Mouse (Mus musculus): ENCODE measurements around the gene Slc27a2. TPM values are rescaled to one million over a fixed set of nuclear protein-coding genes. Genes with fewer than 3 reads are reported as not detected.

Gene Slc27a2
- total RNA-seq, 2 experiments from 2014 or later = 15.3 to 15.9 TPM

DNA sequence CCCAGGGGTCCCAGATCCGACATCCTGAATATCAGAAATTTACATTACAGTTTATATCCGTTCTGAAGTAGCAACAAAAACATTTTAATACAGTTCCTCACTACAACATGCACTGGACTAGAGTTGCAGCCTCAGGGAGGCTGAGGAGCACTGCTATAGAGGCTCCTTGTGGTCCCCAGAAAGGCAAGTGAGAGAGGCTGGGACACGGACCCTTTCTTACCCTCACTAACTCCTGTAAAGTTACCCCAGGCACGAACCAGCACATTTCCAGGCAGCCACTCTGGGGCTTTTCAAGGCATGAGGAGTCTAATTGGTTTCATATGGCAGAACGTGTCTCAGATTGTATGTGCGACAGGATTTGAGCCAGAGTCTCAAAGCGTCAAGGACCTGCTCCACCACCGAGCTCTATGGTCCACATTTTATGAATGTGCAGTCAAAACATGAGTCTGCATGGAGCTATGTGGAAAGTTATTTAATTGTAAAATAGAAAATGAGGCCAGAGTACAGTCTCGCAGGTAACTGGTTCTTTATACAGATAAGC is 76.3 kb downstream of the Slc27a2 start:
- no peak for TF ChIP-seq CTCF (conservative IDR thresholded peaks at IDR 0.05)
- Histone ChIP-seq H3K27ac (no peak overlapping the region), H3K4me3 (no peak overlapping the region)
- DNase-seq (ENCODE audit: low spot score in 2 of 2) = no peak

DNA sequence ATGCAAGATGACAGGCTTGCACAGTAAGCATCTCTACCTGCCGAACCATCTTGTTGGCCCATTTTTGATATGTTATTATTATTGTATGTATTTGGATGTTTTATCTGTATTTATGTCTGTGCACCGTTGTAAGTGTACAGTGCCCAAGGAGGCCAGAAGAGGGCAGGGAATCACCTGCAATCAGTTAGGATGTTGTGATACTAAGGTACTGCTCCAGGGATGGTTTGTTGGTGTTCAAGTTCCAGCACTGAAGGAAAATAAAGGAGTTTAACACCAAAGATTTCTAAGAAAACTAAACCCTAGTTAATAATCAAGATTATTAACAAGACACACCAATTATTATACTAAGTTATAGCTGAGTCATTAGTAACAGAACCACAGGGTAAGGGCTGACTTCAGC is 81.0 kb downstream of the Slc27a2 start:
- TF ChIP-seq CTCF (conservative IDR thresholded peaks at IDR 0.05) = no peak
- H3K27ac ChIP-seq = no peak overlapping the region
- H3K4me3 ChIP-seq = no peak overlapping the region
- no peak for DNase-seq (ENCODE audit: low spot score in 2 of 2)

DNA sequence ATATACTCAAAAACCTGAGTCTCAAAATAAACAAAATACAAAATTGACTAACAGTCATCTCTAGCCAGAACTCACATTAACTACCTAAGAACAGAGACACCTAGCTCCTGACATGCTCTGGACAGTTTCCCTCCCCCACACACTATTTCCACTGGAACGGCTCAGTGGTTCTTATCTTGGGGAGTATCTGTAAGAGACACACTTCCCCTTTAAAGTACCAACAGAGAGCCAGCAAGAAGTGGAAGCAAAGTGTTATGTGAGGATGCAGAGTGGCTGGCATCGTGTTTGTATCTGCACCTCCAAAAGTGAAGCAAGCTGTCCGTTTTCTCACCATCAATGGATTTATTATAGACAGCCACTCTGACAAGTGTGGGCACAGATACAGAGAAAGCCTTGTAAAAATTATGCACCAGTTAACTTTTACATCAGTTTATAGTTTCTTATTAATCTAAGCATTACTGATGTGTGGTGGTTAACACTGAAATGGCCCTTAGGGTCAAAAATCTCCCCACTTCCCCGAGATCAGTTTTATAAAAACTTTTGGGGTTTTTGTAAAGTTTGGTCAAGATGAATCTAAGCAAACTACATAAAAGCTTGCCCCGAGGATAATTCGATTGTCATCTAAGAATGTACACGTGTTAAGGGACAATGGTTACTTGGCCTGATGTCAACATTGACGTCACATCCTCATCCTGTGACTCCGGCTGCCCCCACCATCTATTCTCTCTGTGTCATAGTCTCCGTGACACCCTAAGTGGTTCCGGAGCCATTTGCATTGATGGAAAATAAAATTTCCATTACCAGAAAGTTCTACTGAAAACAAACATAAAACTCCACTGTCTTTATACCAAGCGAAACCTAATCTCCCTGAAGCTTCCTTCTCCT is 84.0 kb downstream of the Slc27a2 start:
- DNase-seq (ENCODE audit: low spot score in 2 of 2) = no peak
- no peak overlapping the region for H3K4me3 ChIP-seq
- TF ChIP-seq CTCF (conservative IDR thresholded peaks at IDR 0.05) = no peak
- no peak overlapping the region for H3K27ac ChIP-seq

Other genes with a start within 250 kb of the Slc27a2 start
- not detected for gene Atp8b4, start 51.7 kb upstream of the Slc27a2 start, total RNA-seq (2021)
- 1 to 10 TPM; 1.1 TPM for gene Hdc, start 66.9 kb downstream of the Slc27a2 start, total RNA-seq (2021)
- 10 to 100 TPM; 18.2 to 18.5 TPM for gene Gabpb1, start 123.9 kb downstream of the Slc27a2 start, total RNA-seq (2021)
- gene Usp8, start 154.9 kb downstream of the Slc27a2 start, total RNA-seq (2021) = 10 to 100 TPM; 50.9 to 53.3 TPM
- 1 to 10 TPM; 3.0 to 3.3 TPM for gene Usp50, start 231.1 kb downstream of the Slc27a2 start, total RNA-seq (2021)